Comparison of ENCODE assay signal across 14 mouse cellular contexts in the genomic region with DNA sequence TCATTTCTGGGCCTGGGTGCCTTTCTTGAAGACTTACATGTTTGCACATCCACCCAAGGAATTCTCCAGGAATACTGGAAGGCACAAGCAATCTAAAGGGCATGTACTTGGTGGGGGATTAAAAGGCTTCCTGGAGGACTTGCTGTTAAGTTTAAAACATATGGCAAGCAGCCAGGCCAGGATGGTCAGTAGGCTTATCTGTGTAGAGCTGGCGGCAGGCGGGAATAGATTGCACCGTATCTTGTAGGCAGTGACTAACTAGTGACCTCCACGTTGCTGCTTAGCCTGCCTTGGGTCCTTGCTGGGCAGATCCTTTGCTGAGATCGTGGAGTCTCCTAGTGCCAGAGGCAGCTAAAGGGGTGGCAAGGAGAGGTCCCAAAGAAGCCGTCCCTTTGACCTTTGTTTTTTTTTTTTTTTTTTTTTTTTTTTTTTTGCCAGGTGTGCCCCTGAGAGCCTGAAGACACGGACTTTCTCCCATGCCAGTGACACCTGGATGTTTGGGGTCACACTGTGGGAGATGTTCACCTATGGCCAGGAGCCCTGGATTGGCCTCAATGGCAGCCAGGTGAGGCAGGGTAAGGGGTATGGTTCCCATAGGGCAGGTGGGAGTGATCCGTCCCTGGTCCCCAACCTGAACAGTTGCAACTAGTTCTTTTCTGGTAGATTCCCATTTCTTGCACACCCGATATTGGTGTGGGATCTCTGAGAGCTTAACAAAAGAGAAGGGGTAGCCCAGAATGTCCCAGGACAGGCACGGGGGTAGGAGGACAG. TPM values are rescaled to one million over a fixed set of nuclear protein-coding genes. Genes with fewer than 3 reads are reported as not detected.
A peak's percentile ranks its signal among the peaks of the same experiment; 100 is the strongest.
DNase-seq lines count a peak whose midpoint lies in the region; ATAC-seq and TF ChIP-seq lines count a peak whose summit lies in the region.
"Had no signal": no experiment of that assay in that cellular context is flagged by ENCODE, and none has a peak within 500 bp of the region (broad histone marks: within the 10 kb centered on the region; RNA-seq: fewer than 3 reads in every experiment).

No protein-coding gene starts in this region.

- 93% methylated on average over 10 of the region's 10 CpGs for WGBS in hindbrain, embryonic 10.5 days
- 92% methylated on average over 10 of the region's 10 CpGs for WGBS in hindbrain, embryonic 12.5 days
- WGBS in intestine, postnatal 0 days: 73% methylated on average over 10 of the region's 10 CpGs

- DNase-seq in hindbrain, embryonic 10.5 days (ENCODE audit: low spot score): no peak
- peak; percentile 41 for DNase-seq in G1E (ENCODE audit: low spot score)
- no peak for DNase-seq in ovary, postnatal 36 days (ENCODE audit: low spot score)
- DNase-seq: layer of hippocampus, postnatal 36 days; thymus, postnatal 25 days had no signal

- no peak for TF ChIP-seq CTCF in G1E (IDR thresholded peaks at IDR 0.05; ENCODE audit: low read depth, low read length)
- TF ChIP-seq CTCF in intestine, postnatal 0 days (IDR thresholded peaks at IDR 0.05; ENCODE audit: low read depth): no peak

- peaks cover 36% of the 10 kb centered on the region for H3K4me1 ChIP-seq in hindbrain, embryonic 10.5 days (replicated peaks)
- H3K4me1 ChIP-seq in hindbrain, embryonic 12.5 days: peaks cover 21% of the 10 kb centered on the region
- peaks cover 77% of the 10 kb centered on the region for H3K4me1 ChIP-seq in G1E (ENCODE audit: insufficient read depth, low read depth, low read length)
- H3K4me1 ChIP-seq in intestine, postnatal 0 days (replicated peaks; ENCODE audit: control insufficient read depth, insufficient read depth, low read length): peaks cover 13% of the 10 kb centered on the region; the same call in 1 of the 2 replicates

- no peak for ATAC-seq in hindbrain, embryonic 12.5 days (ENCODE audit: low FRiP score)
- no peak for ATAC-seq in G1E (ENCODE audit: extremely low read depth, insufficient number of reproducible peaks, low FRiP score, poor library complexity, severe bottlenecking)
- peak; percentile 20; the same call in 1 of the 2 replicates for ATAC-seq in erythroblast, adult 5-6 weeks (replicated peaks; ENCODE audit: low FRiP score, poor library complexity, severe bottlenecking)
- ATAC-seq in megakaryocyte-erythroid progenitor cell, adult 5-6 weeks (replicated peaks; ENCODE audit: low FRiP score, low TSS enrichment, poor library complexity, severe bottlenecking): peak; percentile 41
- ATAC-seq in intestine, postnatal 0 days: no peak
- ATAC-seq: hindbrain, postnatal 0 days had no signal

- H3K27me3 ChIP-seq in hindbrain, embryonic 10.5 days (ENCODE audit: insufficient read depth, poor library complexity, severe bottlenecking): no peaks in the 10 kb centered on the region
- no peaks in the 10 kb centered on the region for H3K27me3 ChIP-seq in hindbrain, embryonic 12.5 days
- no peaks in the 10 kb centered on the region for H3K27me3 ChIP-seq in G1E (ENCODE audit: insufficient read depth, low read length)
- no peaks in the 10 kb centered on the region for H3K27me3 ChIP-seq in intestine, postnatal 0 days (replicated peaks; ENCODE audit: control insufficient read depth, insufficient read depth, low read length)
- H3K27me3 ChIP-seq: heart, embryonic 13.5 days; limb, embryonic 15.5 days had no signal

- no peaks in the 10 kb centered on the region for H3K9me3 ChIP-seq in hindbrain, embryonic 10.5 days
- no peaks in the 10 kb centered on the region for H3K9me3 ChIP-seq in hindbrain, embryonic 12.5 days (replicated peaks)
- H3K9me3 ChIP-seq in G1E (replicated peaks): no peaks in the 10 kb centered on the region
- no peaks in the 10 kb centered on the region for H3K9me3 ChIP-seq in intestine, postnatal 0 days (ENCODE audit: control insufficient read depth)
- H3K9me3 ChIP-seq: heart, embryonic 13.5 days; limb, embryonic 15.5 days had no signal

- peaks cover 73% of the 10 kb centered on the region for H3K36me3 ChIP-seq in hindbrain, embryonic 10.5 days
- H3K36me3 ChIP-seq in hindbrain, embryonic 12.5 days: peaks cover 55% of the 10 kb centered on the region
- H3K36me3 ChIP-seq in G1E (replicated peaks): peaks cover 84% of the 10 kb centered on the region
- peaks cover 27% of the 10 kb centered on the region for H3K36me3 ChIP-seq in intestine, postnatal 0 days (ENCODE audit: control insufficient read depth, insufficient read depth)

- H3K9ac ChIP-seq in hindbrain, embryonic 12.5 days: no peak overlapping the region
- no peak overlapping the region for H3K9ac ChIP-seq in intestine, postnatal 0 days (ENCODE audit: low read depth, low read length)
- H3K9ac ChIP-seq: limb, embryonic 15.5 days had no signal

- H3K4me2 ChIP-seq in hindbrain, embryonic 12.5 days (replicated peaks): no peak overlapping the region
- no peak overlapping the region for H3K4me2 ChIP-seq in intestine, postnatal 0 days (replicated peaks; ENCODE audit: low read depth)
- H3K4me2 ChIP-seq: limb, embryonic 15.5 days had no signal

- H3K4me3 ChIP-seq in hindbrain, embryonic 10.5 days: no peak overlapping the region
- H3K4me3 ChIP-seq in hindbrain, embryonic 12.5 days: no peak overlapping the region
- peak overlapping the region; percentile 56; the same call in 1 of the 2 replicates for H3K4me3 ChIP-seq in G1E (ENCODE audit: low read depth, low read length)
- no peak overlapping the region for H3K4me3 ChIP-seq in intestine, postnatal 0 days (ENCODE audit: low read depth, low read length)
- H3K4me3 ChIP-seq: heart, embryonic 13.5 days; limb, embryonic 15.5 days had no signal

- 0 out of 2 replicates have a peak overlapping the region, but pooled peaks have one; percentile 66 for H3K27ac ChIP-seq in hindbrain, embryonic 10.5 days
- H3K27ac ChIP-seq in hindbrain, embryonic 12.5 days: no peak overlapping the region
- no peak overlapping the region for H3K27ac ChIP-seq in intestine, postnatal 0 days (ENCODE audit: low read depth, low read length)
- H3K27ac ChIP-seq: heart, embryonic 13.5 days; hindbrain, postnatal 0 days; kidney, postnatal 0 days; limb, embryonic 15.5 days; macrophage had no signal

RNA-seq across cellular contexts. Expression of gene Tnk2, which starts 26.9 kb away (rescaled TPM):
- 7.8 and 8.4 TPM in 2 replicates for polyA plus RNA-seq in hindbrain, embryonic 10.5 days (2016; fragmentation: Nextera tagmentation; extraction: Ambion mirVana)
- polyA plus RNA-seq in hindbrain, embryonic 12.5 days (2016; fragmentation: Nextera tagmentation; extraction: Ambion mirVana): 15.6 and 17.2 TPM in 2 replicates
- total RNA-seq in G1E (2014; fragmentation: Nextera tagmentation) (27.3 and 31.5 TPM in 2 replicates), G1E (2017) (11.8 and 13.4 TPM in 2 replicates)
- 197 and 236 TPM in 2 replicates for polyA plus RNA-seq in G1E (2012)
- total RNA-seq in erythroblast, adult 5-6 weeks (2015; ENCODE audit: low replicate concordance): 15.8 and 33.2 TPM in 2 replicates
- total RNA-seq in erythroblast, adult 5-6 weeks (2017; ENCODE audit: low replicate concordance): 19.6 and 29.7 TPM in 2 replicates
- total RNA-seq in megakaryocyte-erythroid progenitor cell, adult 5-6 weeks (2014; fragmentation: Nextera tagmentation): 45.7 and 54.4 TPM in 2 replicates
- total RNA-seq in megakaryocyte-erythroid progenitor cell, adult 5-6 weeks (2017): 27.7 and 28.6 TPM in 2 replicates
- polyA plus RNA-seq in intestine, postnatal 0 days (2015; fragmentation: Nextera tagmentation; extraction: Ambion mirVana): 8.0 and 9.6 TPM in 2 replicates

Comparison
In these comparisons a context has a peak if more than half of its experiments do, and no peak if none do; other contexts are left out.
1. ATAC-seq: peak in erythroblast, adult 5-6 weeks (single experiment) and megakaryocyte-erythroid progenitor cell, adult 5-6 weeks (single experiment); none in hindbrain, embryonic 12.5 days (single experiment), G1E (single experiment) and intestine, postnatal 0 days (single experiment).
2. RNA of gene Tnk2, which starts 26.9 kb away (polyA plus RNA-seq): 197 to 236 TPM in G1E; 15.6 to 17.2 TPM in hindbrain, embryonic 12.5 days, 7.8 to 8.4 TPM in hindbrain, embryonic 10.5 days and 8.0 to 9.6 TPM in intestine, postnatal 0 days; every median in the first group is over 10 times any median in the second.